8 mouse cellular contexts compared by ENCODE assay signal in genomic region chr3:79542585-79542984, GRCm38 (mm10). TPM values are rescaled to one million over a fixed set of nuclear protein-coding genes. Genes with fewer than 3 reads are reported as not detected.
DNase-seq lines count a peak whose midpoint lies in the region; ATAC-seq and TF ChIP-seq lines count a peak whose summit lies in the region.

No protein-coding gene starts in this region.

- H3K4me1 ChIP-seq in liver, postnatal 0 days (ENCODE audit: insufficient read depth), result peaks cover 28% of the 10 kb centered on the region

- H3K36me3 ChIP-seq in liver, postnatal 0 days (replicated peaks; ENCODE audit: insufficient read depth, low read length), result peaks cover 12% of the 10 kb centered on the region

- H3K9ac ChIP-seq in liver, postnatal 0 days (replicated peaks), result 0 out of 2 replicates have a peak overlapping the region, but pooled peaks have one; percentile 30

- no peak for TF ChIP-seq EP300 in liver, postnatal 0 days (IDR thresholded peaks at IDR 0.05; ENCODE audit: low read depth)

- H3K9me3 ChIP-seq in liver, postnatal 0 days (ENCODE audit: low read length), result no peaks in the 10 kb centered on the region

- DNase-seq in embryo, embryonic 10 days (ENCODE audit: low spot score), result peak; percentile 41
- no peak for DNase-seq in embryo, embryonic 10.5 days (ENCODE audit: low spot score)
- peak; percentile 61 for DNase-seq in Muller cell, postnatal 12 days (ENCODE audit: inconsistent ontology term)
- DNase-seq in fibroblast of lung, adult 2 months (ENCODE audit: low read depth), result peak; percentile 87
- peak; percentile 64 for DNase-seq in liver, postnatal 0 days
- DNase-seq in thymus, postnatal 36 days, result no peak
- DNase-seq in spleen, postnatal 14 days (ENCODE audit: low spot score in 2 of 2), result no peak
- no peak for DNase-seq in adrenal gland, postnatal 25 days

- no peak overlapping the region for H3K4me3 ChIP-seq in liver, postnatal 0 days (ENCODE audit: low read depth, low read length)

- no peak overlapping the region for H3K27ac ChIP-seq in liver, postnatal 0 days (ENCODE audit: low read depth)

- peak; percentile 72 for ATAC-seq in liver, postnatal 0 days

- H3K27me3 ChIP-seq in liver, postnatal 0 days (ENCODE audit: insufficient read depth, low read length), result no peaks in the 10 kb centered on the region

- 0 out of 2 replicates have a peak, but pooled peaks have one; percentile 9 for TF ChIP-seq CTCF in liver, postnatal 0 days (IDR thresholded peaks at IDR 0.05; ENCODE audit: low read depth)

- WGBS in liver, postnatal 0 days (ENCODE audit: insufficient replicate concordance), result 12% methylated on average over 6 of the region's 6 CpGs

- H3K4me2 ChIP-seq in liver, postnatal 0 days (ENCODE audit: low read depth, low read length), result no peak overlapping the region; the same call in 1 of the 2 replicates

RNA-seq across cellular contexts. Expression of gene Fnip2, which starts 25.0 kb away (rescaled TPM):
- 2.4 and 3.0 TPM in 2 replicates for polyA plus RNA-seq in liver, postnatal 0 days (2015; fragmentation: Nextera tagmentation; extraction: Ambion mirVana)
- 7.7 and 8.6 TPM in 2 replicates for total RNA-seq in adrenal gland, postnatal 25 days (2021)

RNA-seq across cellular contexts. Expression of gene Ppid, which starts 48.6 kb away (rescaled TPM):
- 31.5 and 36.6 TPM in 2 replicates for polyA plus RNA-seq in liver, postnatal 0 days (2015; fragmentation: Nextera tagmentation; extraction: Ambion mirVana)
- 55.7 and 62.3 TPM in 2 replicates for total RNA-seq in adrenal gland, postnatal 25 days (2021)

Comparison
In these comparisons a context has a peak if more than half of its experiments do, and no peak if none do; other contexts are left out.
1. DNase-seq: peak in embryo, embryonic 10 days (single experiment), Muller cell, postnatal 12 days (single experiment), fibroblast of lung, adult 2 months (single experiment) and liver, postnatal 0 days (single experiment); none in embryo, embryonic 10.5 days (single experiment), thymus, postnatal 36 days (0 of 2), spleen, postnatal 14 days (0 of 2) and adrenal gland, postnatal 25 days (single experiment).